Mouse (Mus musculus) heart, embryonic 15.5 days (tissue): ENCODE measurements at regions not wholly inside any gene's neighbourhood (a gene's known extent, or its start where the extent isn't known, plus 50 kb on each side); places are given as distances from the start of the nearest gene placed in this dataset.

Experiments used
- ATAC-seq: fragments of 200-750 bp; cut with Nextera tagmentation; replicated peaks from 2 replicates; pipeline ENCODE4 v1.8.0; 2017; ENCODE audit warnings: low read depth, moderate TSS enrichment; ENCODE audit not compliant: insufficient number of reproducible peaks, insufficient read depth, low FRiP score
- H3K27ac ChIP-seq: fragments of 300-500 bp; sonication (generic); 2 replicates; pipeline ENCODE4 v1.5.1; 2015; ENCODE audit warnings: mild to moderate bottlenecking, inconsistent platforms
- H3K27me3 ChIP-seq: fragments of 300-500 bp; sonication (generic); 2 replicates; pipeline ENCODE4 v1.6.1; 2015; ENCODE audit warnings: inconsistent platforms
- H3K36me3 ChIP-seq: fragments of 300-500 bp; sonication (generic); 2 replicates; pipeline ENCODE4 v1.6.1; 2015; ENCODE audit warnings: mild to moderate bottlenecking, inconsistent platforms
- H3K4me1 ChIP-seq: fragments of 300-500 bp; sonication (generic); replicated peaks from 2 replicates; pipeline ENCODE4 v1.6.1; 2015; ENCODE audit warnings: inconsistent platforms
- H3K4me2 ChIP-seq: fragments of 300-500 bp; sonication (generic); 2 replicates; pipeline ENCODE4 v1.6.1; 2015; ENCODE audit warnings: inconsistent platforms, mild to moderate bottlenecking, moderate library complexity
- H3K4me3 ChIP-seq: fragments of 300-500 bp; sonication (generic); 2 replicates; pipeline ENCODE4 v1.5.1; 2015; ENCODE audit warnings: mild to moderate bottlenecking, inconsistent platforms
- H3K9ac ChIP-seq: fragments of 300-500 bp; sonication (generic); 2 replicates; pipeline ENCODE4 v1.6.1; 2015; ENCODE audit warnings: mild to moderate bottlenecking, inconsistent platforms
- H3K9me3 ChIP-seq: fragments of 300-500 bp; sonication (generic); replicated peaks from 2 replicates; pipeline ENCODE4 v1.6.1; 2016; ENCODE audit warnings: inconsistent platforms
- WGBS: fragments of 180-500 bp; shearing (Covaris S2); methylation state at CpG from one replicate; pipeline ENCODE4 v1.1.7; 2015; ENCODE audit warnings: mixed read lengths; 5-methylcytosine and 5-hydroxymethylcytosine counted together

GRCm38 (mm10) chr14:76781524-76781880 is 224.8 kb upstream of the Serp2 start:
- Histone ChIP-seq H3K4me3 (no peak overlapping the region), H3K4me1 (peaks cover 21% of the 10 kb centered on the region), H3K27me3 (no peaks in the 10 kb centered on the region), H3K27ac (peak overlapping the region; percentile 53), H3K9ac (no peak overlapping the region), H3K36me3 (no peaks in the 10 kb centered on the region), H3K4me2 (no peak overlapping the region), H3K9me3 (no peaks in the 10 kb centered on the region)
- no peak for ATAC-seq
- 18% methylated on average over 3 of the region's 3 CpGs for WGBS

DNA sequence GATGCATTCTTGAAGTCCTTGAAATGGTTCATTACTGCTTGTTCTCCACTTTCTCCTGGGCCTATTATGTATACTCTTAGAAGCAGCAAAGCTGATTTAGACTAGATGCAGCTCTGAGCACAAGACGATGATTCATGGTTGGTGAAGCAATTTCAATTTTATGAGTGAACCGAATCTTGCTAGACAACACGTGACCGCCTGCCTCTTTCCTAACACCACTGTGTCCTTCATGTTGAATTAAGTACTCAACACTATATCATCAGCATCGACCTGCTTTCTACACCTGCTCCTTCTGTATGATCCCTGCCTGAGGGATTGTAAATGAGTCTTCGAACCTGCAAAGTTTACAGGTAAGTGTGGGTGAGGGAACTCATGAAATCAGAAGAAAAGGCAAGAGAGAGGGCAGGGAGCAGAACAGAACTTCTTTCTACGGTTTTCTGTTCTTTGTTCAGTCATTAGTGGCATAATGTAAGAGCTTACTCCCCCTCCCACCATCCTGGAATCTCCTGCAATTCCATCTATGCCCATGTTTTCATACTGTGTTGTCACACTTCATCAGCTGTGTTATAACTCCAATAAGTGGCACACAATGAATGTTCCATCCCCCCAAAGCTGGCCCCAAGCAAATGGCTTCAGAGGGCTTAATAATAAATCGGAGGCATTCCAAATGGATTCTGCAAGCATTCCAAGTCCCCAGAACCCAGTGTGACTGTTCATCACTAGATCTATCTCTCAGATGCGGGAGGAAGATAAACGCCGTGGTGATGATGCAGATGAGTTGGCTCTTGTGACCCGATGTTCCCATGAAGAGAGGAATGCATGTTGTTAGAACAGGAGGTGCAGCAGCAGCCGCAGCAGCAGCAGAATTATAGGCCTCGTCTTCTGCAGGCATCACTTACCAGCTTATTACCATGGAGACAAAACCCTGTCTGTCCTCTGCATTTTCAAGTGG is 224.2 kb upstream of the Serp2 start:
- Histone ChIP-seq H3K36me3 (no peaks in the 10 kb centered on the region), H3K4me3 (no peak overlapping the region), H3K4me2 (no peak overlapping the region), H3K9me3 (no peaks in the 10 kb centered on the region), H3K27ac (peak overlapping the region; percentile 53; the same call in 1 of the 2 replicates), H3K9ac (no peak overlapping the region), H3K27me3 (no peaks in the 10 kb centered on the region), H3K4me1 (peaks cover 21% of the 10 kb centered on the region)
- no peak for ATAC-seq
- 63% methylated on average over 14 of the region's 14 CpGs for WGBS

- Histone ChIP-seq H3K27ac (peak overlapping the region; percentile 70), H3K9me3 (no peaks in the 10 kb centered on the region), H3K4me1 (peaks cover 34% of the 10 kb centered on the region), H3K36me3 (no peaks in the 10 kb centered on the region), H3K4me3 (no peak overlapping the region), H3K9ac (0 out of 2 replicates have a peak overlapping the region, but pooled peaks have one; percentile 7), H3K27me3 (no peaks in the 10 kb centered on the region), H3K4me2 (0 out of 2 replicates have a peak overlapping the region, but pooled peaks have one; percentile 27)
- ATAC-seq: no peak; the same call in 1 of the 2 replicates
- 31% methylated on average over 9 of the region's 9 CpGs for WGBS
Measured at GRCm38 (mm10) chr14:76778541-76779399, 222.1 kb upstream of the Serp2 start.

GRCm38 (mm10) chr14:76775387-76775924 is 218.8 kb upstream of the Serp2 start:
- H3K9ac ChIP-seq: no peak overlapping the region

DNA sequence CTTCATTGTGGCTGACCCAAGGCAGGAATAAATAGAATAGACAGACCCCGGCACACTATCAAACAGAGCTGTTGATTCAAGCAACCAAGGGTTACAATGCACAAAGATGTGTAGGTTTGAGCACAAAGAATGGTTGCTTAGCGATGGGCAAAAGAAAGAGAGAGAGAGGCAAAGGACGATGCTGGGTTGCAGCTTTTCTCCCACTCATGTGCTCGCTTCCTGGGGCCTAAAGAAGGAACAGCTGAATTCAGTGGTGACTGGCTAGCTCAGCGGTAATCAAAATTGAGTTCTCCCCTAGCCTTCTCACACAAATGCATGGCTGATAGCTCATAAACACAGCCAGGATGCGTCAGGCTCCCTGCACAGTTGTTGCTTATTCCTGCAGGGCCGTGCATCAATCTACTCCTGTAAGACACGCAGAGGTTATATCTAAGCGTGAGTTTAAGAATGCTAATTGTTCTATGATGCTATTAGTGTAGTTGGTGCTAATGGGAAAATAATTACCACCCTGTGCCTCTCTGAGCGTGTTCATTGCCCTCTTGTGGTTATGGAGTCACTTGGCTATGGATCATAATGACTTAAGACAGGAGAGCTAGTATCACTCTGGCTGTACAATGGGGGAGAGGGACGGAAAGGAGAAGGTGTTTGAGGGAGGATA is 216.2 kb upstream of the Serp2 start:
- H3K9ac ChIP-seq: no peak overlapping the region
- 78% methylated on average over 11 of the region's 11 CpGs for WGBS
- no peak overlapping the region for H3K4me2 ChIP-seq
- H3K4me3 ChIP-seq: no peak overlapping the region
- peaks cover 16% of the 10 kb centered on the region for H3K4me1 ChIP-seq
- no peak overlapping the region for H3K27ac ChIP-seq
- H3K27me3 ChIP-seq: no peaks in the 10 kb centered on the region
- ATAC-seq: no peak
- H3K36me3 ChIP-seq: no peaks in the 10 kb centered on the region
- no peaks in the 10 kb centered on the region for H3K9me3 ChIP-seq

More at GRCm38 (mm10) chr14:76775387-76775924, 218.8 kb upstream of the Serp2 start:
- H3K27me3 ChIP-seq: no peaks in the 10 kb centered on the region
- ATAC-seq: no peak
- WGBS: 22% methylated on average over 3 of the region's 3 CpGs
- H3K4me2 ChIP-seq: no peak overlapping the region
- no peaks in the 10 kb centered on the region for H3K36me3 ChIP-seq
- H3K9me3 ChIP-seq: no peaks in the 10 kb centered on the region
- no peak overlapping the region for H3K4me3 ChIP-seq
- peaks cover 25% of the 10 kb centered on the region for H3K4me1 ChIP-seq
- H3K27ac ChIP-seq: no peak overlapping the region

DNA sequence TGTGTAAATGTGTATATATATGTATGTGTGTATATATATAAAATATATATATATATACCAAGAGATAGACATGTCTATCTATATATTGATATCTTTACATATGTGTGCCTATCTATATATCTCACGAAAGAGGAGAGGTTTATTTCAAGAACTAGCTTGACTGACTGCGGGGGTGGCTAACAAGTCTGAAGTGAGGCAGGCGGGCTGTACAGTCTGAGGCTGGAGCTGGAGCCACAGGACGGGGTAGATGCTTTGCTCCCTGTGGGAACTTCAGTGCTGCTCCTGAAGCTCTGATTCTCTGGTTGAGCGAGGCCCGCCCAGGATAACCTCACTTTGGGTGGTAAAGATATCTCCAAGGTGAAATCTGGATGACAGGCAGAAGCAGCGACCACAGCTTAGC is 213.4 kb upstream of the Serp2 start:
- Histone ChIP-seq H3K27ac (no peak overlapping the region), H3K9ac (no peak overlapping the region), H3K4me1 (peaks cover 16% of the 10 kb centered on the region), H3K9me3 (no peaks in the 10 kb centered on the region), H3K4me2 (no peak overlapping the region), H3K4me3 (no peak overlapping the region), H3K27me3 (no peaks in the 10 kb centered on the region), H3K36me3 (no peaks in the 10 kb centered on the region)
- ATAC-seq: no peak
- 66% methylated on average over 7 of the region's 7 CpGs for WGBS

- Histone ChIP-seq H3K27ac (no peak overlapping the region), H3K9ac (no peak overlapping the region), H3K4me1 (peaks cover 30% of the 10 kb centered on the region), H3K27me3 (no peaks in the 10 kb centered on the region), H3K4me3 (no peak overlapping the region), H3K36me3 (no peaks in the 10 kb centered on the region), H3K9me3 (no peaks in the 10 kb centered on the region), H3K4me2 (no peak overlapping the region)
- 56% methylated on average over 6 of the region's 6 CpGs for WGBS
- no peak for ATAC-seq
Measured at GRCm38 (mm10) chr14:76767301-76767700, 210.6 kb upstream of the Serp2 start.

DNA sequence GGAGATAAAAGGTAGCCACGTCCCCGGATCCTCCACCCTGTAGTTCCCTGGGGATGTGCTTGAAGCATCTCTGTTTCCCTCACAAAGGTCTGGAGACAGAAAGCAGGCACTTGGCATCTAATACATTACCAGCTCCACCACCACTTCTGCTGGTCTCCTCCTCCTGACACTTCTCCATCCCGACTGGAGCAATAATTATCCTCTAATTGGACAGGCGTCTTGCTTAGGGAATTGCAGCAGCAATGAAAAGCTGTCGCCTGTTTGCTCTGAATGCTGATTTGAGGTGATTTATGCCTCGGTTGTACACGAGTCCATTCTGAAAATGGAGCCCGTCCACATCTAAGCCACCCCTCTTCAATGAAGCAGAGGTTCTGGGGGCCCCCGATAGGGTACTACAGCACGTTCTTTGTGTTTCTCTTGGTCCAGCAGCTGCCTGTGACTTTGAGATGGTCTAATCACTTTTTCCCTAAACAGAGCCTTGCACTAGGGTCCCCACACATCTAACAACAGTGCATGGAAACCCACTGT is 209.6 kb upstream of the Serp2 start:
- 71% methylated on average over 10 of the region's 10 CpGs for WGBS
- no peaks in the 10 kb centered on the region for H3K36me3 ChIP-seq
- H3K27ac ChIP-seq: no peak overlapping the region
- peaks cover 32% of the 10 kb centered on the region for H3K4me1 ChIP-seq
- no peaks in the 10 kb centered on the region for H3K9me3 ChIP-seq
- H3K4me2 ChIP-seq: no peak overlapping the region
- no peak for ATAC-seq
- no peaks in the 10 kb centered on the region for H3K27me3 ChIP-seq
- no peak overlapping the region for H3K9ac ChIP-seq
- H3K4me3 ChIP-seq: no peak overlapping the region

GRCm38 (mm10) chr14:76765094-76765504 is 208.4 kb upstream of the Serp2 start:
- Histone ChIP-seq H3K27ac (peak overlapping the region; percentile 68), H3K4me3 (no peak overlapping the region), H3K4me2 (peak overlapping the region; percentile 27; the same call in 1 of the 2 replicates), H3K36me3 (no peaks in the 10 kb centered on the region), H3K9ac (no peak overlapping the region), H3K4me1 (peaks cover 39% of the 10 kb centered on the region), H3K9me3 (no peaks in the 10 kb centered on the region), H3K27me3 (no peaks in the 10 kb centered on the region)
- ATAC-seq: peak; percentile 25; the same call in 1 of the 2 replicates
- WGBS: 54% methylated on average over 6 of the region's 6 CpGs

DNA sequence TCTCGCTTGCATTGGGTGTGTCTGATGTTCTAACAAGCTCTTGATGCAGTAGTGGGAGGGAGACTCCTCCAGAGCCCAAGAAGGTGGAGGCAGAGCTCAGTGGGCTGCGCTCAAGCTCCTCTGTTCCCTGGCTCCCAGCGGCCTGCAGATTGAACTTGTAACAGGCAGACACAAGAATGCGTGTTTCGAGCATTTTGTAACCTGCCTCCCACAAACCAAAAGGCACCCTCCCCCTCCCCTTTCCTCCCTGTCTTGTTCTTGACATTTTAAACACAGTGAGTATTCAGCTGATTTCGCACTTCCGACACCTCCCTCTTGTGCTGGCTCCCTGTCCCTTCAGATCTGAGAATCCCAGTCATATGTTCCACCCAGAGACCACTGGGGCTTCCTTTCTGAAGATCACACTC is 207.7 kb upstream of the Serp2 start:
- Histone ChIP-seq H3K4me3 (no peak overlapping the region), H3K27ac (peak overlapping the region; percentile 68), H3K36me3 (no peaks in the 10 kb centered on the region), H3K4me2 (peak overlapping the region; percentile 27), H3K4me1 (peaks cover 39% of the 10 kb centered on the region), H3K9me3 (no peaks in the 10 kb centered on the region), H3K9ac (no peak overlapping the region), H3K27me3 (no peaks in the 10 kb centered on the region)
- ATAC-seq: 0 out of 2 replicates have a peak, but pooled peaks have one; percentile 21
- WGBS: 28% methylated on average over 7 of the region's 7 CpGs
